In genomic region chr11:53736771-53737572, GRCm38 (mm10) we compare ENCODE assay signal across 7 mouse cellular contexts. TPM values are rescaled to one million over a fixed set of nuclear protein-coding genes. Genes with fewer than 3 reads are reported as not detected.
DNase-seq lines count a peak whose midpoint lies in the region; ATAC-seq lines count a peak whose summit lies in the region.

No protein-coding gene starts in this region.

- no peak overlapping the region for H3K4me2 ChIP-seq in intestine, embryonic 16.5 days (ENCODE audit: low read depth, low read length)

- ATAC-seq in common myeloid progenitor, adult 5-6 weeks (replicated peaks; ENCODE audit: low read depth, poor library complexity, severe bottlenecking): peak; percentile 75
- peak; percentile 58 for ATAC-seq in intestine, embryonic 16.5 days

- H3K9ac ChIP-seq in intestine, embryonic 16.5 days (ENCODE audit: low read depth, low read length): no peak overlapping the region

- no peaks in the 10 kb centered on the region for H3K36me3 ChIP-seq in intestine, embryonic 16.5 days (ENCODE audit: control insufficient read depth, insufficient read depth, low read length)

- H3K9me3 ChIP-seq in intestine, embryonic 16.5 days (ENCODE audit: control insufficient read depth, low read length): no peaks in the 10 kb centered on the region

- peak; percentile 82 to 93 for DNase-seq in adrenal gland, adult (ENCODE audit: inconsistent age in 2 of 2, low spot score in 1 of 2)
- peak; percentile 78 for DNase-seq in gastrocnemius, postnatal 14 days
- DNase-seq in left cerebral cortex, postnatal 14 days (ENCODE audit: low spot score in 2 of 2): peak; percentile 78 to 83
- peak; percentile 87 for DNase-seq in mesoderm, embryonic 11.5 days (ENCODE audit: low read depth, low spot score)
- peak; percentile 76 for DNase-seq in right cerebral cortex, postnatal 4 days

- intact Hi-C loops in gastrocnemius, postnatal 14 days (cut with DNase I; ENCODE audit: low total_unique reads): no loop called here
- intact Hi-C loops in left cerebral cortex, postnatal 14 days (cut with DNase I): loop anchor here (5.0 kb wide), 2 partner anchors 115 to 270 kb away; no protein-coding TSS in a partner anchor

- H3K4me3 ChIP-seq in intestine, embryonic 16.5 days (ENCODE audit: low read length): no peak overlapping the region

- WGBS in intestine, embryonic 16.5 days: 51% methylated on average over 14 of the region's 14 CpGs

- H3K27me3 ChIP-seq in intestine, embryonic 16.5 days (replicated peaks; ENCODE audit: control insufficient read depth, insufficient read depth, low read length): no peaks in the 10 kb centered on the region

- H3K27ac ChIP-seq in intestine, embryonic 16.5 days (ENCODE audit: low read length): no peak overlapping the region

- no peaks in the 10 kb centered on the region for H3K4me1 ChIP-seq in intestine, embryonic 16.5 days (ENCODE audit: control insufficient read depth, insufficient read depth, low read length)

RNA-seq across cellular contexts. Expression of gene Il5, which starts 16.4 kb away (rescaled TPM):
- not detected in 2 replicates for total RNA-seq in common myeloid progenitor, adult 5-6 weeks (2017)
- not detected for total RNA-seq in gastrocnemius, postnatal 14 days (2021)
- polyA plus RNA-seq in intestine, embryonic 16.5 days (2015; fragmentation: Nextera tagmentation; extraction: Ambion mirVana): not detected in 2 replicates
- total RNA-seq in left cerebral cortex, postnatal 14 days (2021): not detected

RNA-seq across cellular contexts. Expression of gene Rad50, which starts 29.9 kb away (rescaled TPM):
- 110 and 112 TPM in 2 replicates for total RNA-seq in common myeloid progenitor, adult 5-6 weeks (2017)
- total RNA-seq in gastrocnemius, postnatal 14 days (2021): 1 to 10 TPM; 5.2 to 6.7 TPM
- polyA plus RNA-seq in intestine, embryonic 16.5 days (2015; fragmentation: Nextera tagmentation; extraction: Ambion mirVana): 24.8 and 28.5 TPM in 2 replicates
- total RNA-seq in left cerebral cortex, postnatal 14 days (2021): 1 to 10 TPM; 8.2 to 9.0 TPM

RNA-seq across cellular contexts. Expression of gene Irf1, which starts 32.8 kb away (rescaled TPM):
- total RNA-seq in common myeloid progenitor, adult 5-6 weeks (2017): 57.2 and 69.8 TPM in 2 replicates
- 1 to 10 TPM; 8.7 to 9.1 TPM for total RNA-seq in gastrocnemius, postnatal 14 days (2021)
- polyA plus RNA-seq in intestine, embryonic 16.5 days (2015; fragmentation: Nextera tagmentation; extraction: Ambion mirVana): 52.9 and 58.7 TPM in 2 replicates
- total RNA-seq in left cerebral cortex, postnatal 14 days (2021): 1 to 10 TPM; 4.5 to 5.5 TPM

RNA-seq across cellular contexts. Expression of gene Gm17334, which starts 36.0 kb away (rescaled TPM):
- total RNA-seq in common myeloid progenitor, adult 5-6 weeks (2017): 0.69 TPM in 1 of 2 replicates, not detected in the other
- under 1 TPM; 0.23 to 0.33 TPM for total RNA-seq in gastrocnemius, postnatal 14 days (2021)
- polyA plus RNA-seq in intestine, embryonic 16.5 days (2015; fragmentation: Nextera tagmentation; extraction: Ambion mirVana): 0.34 and 0.81 TPM in 2 replicates
- total RNA-seq in left cerebral cortex, postnatal 14 days (2021): under 1 TPM in 1 of 2 experiments, not detected in 1; 0.51 TPM

Comparison
In these comparisons a context has a peak if more than half of its experiments do, and no peak if none do; other contexts are left out.
1. RNA of gene Rad50, which starts 29.9 kb away (total RNA-seq): 110 to 112 TPM in common myeloid progenitor, adult 5-6 weeks; 8.2 to 9.0 TPM in left cerebral cortex, postnatal 14 days and 5.2 to 6.7 TPM in gastrocnemius, postnatal 14 days; every median in the first group is over 10 times any median in the second.
2. Peak in every context shown above with its lines, with median percentiles within 50 percentile points of each other: DNase-seq.